In genomic region chr9:64193879-64194278, GRCm38 (mm10) we compare ENCODE assay signal across 27 mouse cellular contexts. TPM values are rescaled to one million over a fixed set of nuclear protein-coding genes. Genes with fewer than 3 reads are reported as not detected.
A peak's percentile ranks its signal among the peaks of the same experiment; 100 is the strongest.
DNase-seq lines count a peak whose midpoint lies in the region; ATAC-seq and TF ChIP-seq lines count a peak whose summit lies in the region.
"Had no signal": no experiment of that assay in that cellular context is flagged by ENCODE, and none has a peak within 500 bp of the region (broad histone marks: within the 10 kb centered on the region; RNA-seq: fewer than 3 reads in every experiment).

No protein-coding gene starts in this region.

- no peak for TF ChIP-seq CTCF in small intestine, adult 2 months (IDR thresholded peaks at IDR 0.05; ENCODE audit: extremely low read depth, insufficient read length, insufficient replicate concordance, low read depth, low read length)

- DNase-seq in adrenal gland, adult (ENCODE audit: inconsistent age in 2 of 2, low spot score in 1 of 2) = peak; percentile 67 to 82
- no peak for DNase-seq in adrenal gland, postnatal 4 days (ENCODE audit: low spot score in 2 of 2)
- DNase-seq in adrenal gland, adult 8-10 months = peak; percentile 40
- DNase-seq in adrenal gland, postnatal 14 days = peak; percentile 22
- no peak for DNase-seq in kidney, adult 9 months
- DNase-seq in lung, postnatal 25 days (ENCODE audit: low spot score) = no peak
- DNase-seq: B cell, adult 2 months; cerebellum, adult 11-12 months; cerebellum, adult 2 months; cerebellum, adult 9-10 months; cerebellum, postnatal 10 days; cerebellum, postnatal 36 days; embryo, embryonic 11 days had no signal

- ATAC-seq in midbrain, embryonic 13.5 days = no peak
- ATAC-seq: activated CD4-positive, CD25-positive, alpha-beta regulatory T cell, adult 4 months; CD4-positive, CD25-positive, alpha-beta regulatory T cell, adult 4 months; forebrain, embryonic 14.5 days; forebrain, embryonic 16.5 days; Patski had no signal

- no peak overlapping the region for H3K4me2 ChIP-seq in midbrain, embryonic 13.5 days (replicated peaks)
- H3K4me2 ChIP-seq: embryonic facial prominence, embryonic 13.5 days; embryonic facial prominence, embryonic 15.5 days; forebrain, embryonic 12.5 days had no signal

- H3K9me3 ChIP-seq in midbrain, embryonic 13.5 days = no peaks in the 10 kb centered on the region
- H3K9me3 ChIP-seq: embryonic facial prominence, embryonic 13.5 days; embryonic facial prominence, embryonic 15.5 days; forebrain, embryonic 10.5 days; forebrain, embryonic 12.5 days; G1E had no signal

- H3K36me3 ChIP-seq in small intestine, adult 2 months (ENCODE audit: control insufficient read depth, insufficient read depth, low read length) = peaks cover 31% of the 10 kb centered on the region
- H3K36me3 ChIP-seq in midbrain, embryonic 13.5 days = peaks cover 40% of the 10 kb centered on the region

- H3K27me3 ChIP-seq in small intestine, adult 2 months (ENCODE audit: control insufficient read depth, insufficient read depth, low read length) = no peaks in the 10 kb centered on the region
- H3K27me3 ChIP-seq in midbrain, embryonic 13.5 days = no peaks in the 10 kb centered on the region
- H3K27me3 ChIP-seq: CH12.LX; embryonic facial prominence, embryonic 13.5 days; embryonic facial prominence, embryonic 15.5 days; forebrain, embryonic 12.5 days; Patski had no signal

- no peak overlapping the region for H3K4me3 ChIP-seq in small intestine, adult 2 months (ENCODE audit: low read depth, low read length)
- H3K4me3 ChIP-seq in midbrain, embryonic 13.5 days (replicated peaks) = no peak overlapping the region
- H3K4me3 ChIP-seq: embryonic facial prominence, embryonic 13.5 days; embryonic facial prominence, embryonic 15.5 days; erythroblast, embryonic 14.5 days; forebrain, embryonic 10.5 days; forebrain, embryonic 12.5 days had no signal

- no peak overlapping the region for H3K9ac ChIP-seq in midbrain, embryonic 13.5 days (replicated peaks)
- H3K9ac ChIP-seq: embryonic facial prominence, embryonic 13.5 days; embryonic facial prominence, embryonic 15.5 days; forebrain, embryonic 12.5 days had no signal

- H3K4me1 ChIP-seq in small intestine, adult 2 months (ENCODE audit: control insufficient read depth, insufficient read depth, insufficient read length, low read length) = peaks cover 13% of the 10 kb centered on the region
- no peaks in the 10 kb centered on the region for H3K4me1 ChIP-seq in midbrain, embryonic 13.5 days (replicated peaks)
- H3K4me1 ChIP-seq: embryonic facial prominence, embryonic 13.5 days; embryonic facial prominence, embryonic 15.5 days; forebrain, embryonic 10.5 days; forebrain, embryonic 12.5 days had no signal

- peak overlapping the region; percentile 46 for H3K27ac ChIP-seq in small intestine, adult 2 months (ENCODE audit: insufficient read depth, low read depth, low read length)
- H3K27ac ChIP-seq in midbrain, embryonic 13.5 days = no peak overlapping the region
- H3K27ac ChIP-seq: embryonic facial prominence, embryonic 13.5 days; embryonic facial prominence, embryonic 15.5 days; forebrain, embryonic 10.5 days; forebrain, embryonic 12.5 days had no signal

- WGBS in small intestine, adult 2 months = 76% methylated on average over 1 of the region's 1 CpGs
- 93% methylated on average over 1 of the region's 1 CpGs for WGBS in midbrain, embryonic 13.5 days

- no peak for TF ChIP-seq POLR2A in small intestine, adult 2 months (IDR thresholded peaks at IDR 0.05; ENCODE audit: low read depth, low read length)

RNA-seq across cellular contexts. Expression of gene Snapc5, which starts 14.8 kb away (rescaled TPM):
- 10 to 100 TPM; 21.6 to 21.8 TPM for total RNA-seq in adrenal gland, postnatal 4 days (2021)
- total RNA-seq in adrenal gland, adult 8-10 months (2022) = 10 to 100 TPM; 22.0 to 28.1 (median 24.7) TPM
- 20.4 and 22.9 TPM in 2 replicates for total RNA-seq in adrenal gland, postnatal 14 days (2021)
- 5.8 and 12.2 TPM in 2 replicates for polyA plus RNA-seq in small intestine, adult 2 months (2012; rRNA removed)
- polyA plus RNA-seq in midbrain, embryonic 13.5 days (2015; fragmentation: Nextera tagmentation; extraction: Ambion mirVana) = 39.2 and 44.9 TPM in 2 replicates

RNA-seq across cellular contexts. Expression of gene Rpl4, which starts 20.7 kb away (rescaled TPM):
- total RNA-seq in adrenal gland, postnatal 4 days (2021) = 1,000 to 10,000 TPM; 1,230 to 1,246 TPM
- total RNA-seq in adrenal gland, adult 8-10 months (2022) = 100 to 1,000 TPM; 875 to 953 (median 912) TPM
- 872 and 1,008 TPM in 2 replicates for total RNA-seq in adrenal gland, postnatal 14 days (2021)
- 122 and 189 TPM in 2 replicates for polyA plus RNA-seq in small intestine, adult 2 months (2012; rRNA removed)
- 668 and 675 TPM in 2 replicates for polyA plus RNA-seq in midbrain, embryonic 13.5 days (2015; fragmentation: Nextera tagmentation; extraction: Ambion mirVana)

RNA-seq across cellular contexts. Expression of gene Zwilch, which starts 21.0 kb away (rescaled TPM):
- total RNA-seq in adrenal gland, postnatal 4 days (2021) = 10 to 100 TPM; 19.2 to 19.9 TPM
- 10 to 100 TPM in 1 of 4 experiments, 1 to 10 TPM in 3; 3.5 to 10.2 (median 6.3) TPM for total RNA-seq in adrenal gland, adult 8-10 months (2022)
- total RNA-seq in adrenal gland, postnatal 14 days (2021) = 6.3 and 7.0 TPM in 2 replicates
- 0.70 and 1.9 TPM in 2 replicates for polyA plus RNA-seq in small intestine, adult 2 months (2012; rRNA removed)
- polyA plus RNA-seq in midbrain, embryonic 13.5 days (2015; fragmentation: Nextera tagmentation; extraction: Ambion mirVana) = 9.3 and 10.9 TPM in 2 replicates

RNA-seq across cellular contexts. Expression of gene Uchl4, which starts 41.1 kb away (rescaled TPM):
- total RNA-seq in adrenal gland, postnatal 4 days (2021) = 1 to 10 TPM; 2.0 to 2.6 TPM
- total RNA-seq in adrenal gland, adult 8-10 months (2022) = 1 to 10 TPM; 1.5 to 2.7 (median 2.4) TPM
- total RNA-seq in adrenal gland, postnatal 14 days (2021) = 1.5 and 3.0 TPM in 2 replicates
- not detected in 2 replicates for polyA plus RNA-seq in small intestine, adult 2 months (2012; rRNA removed)
- polyA plus RNA-seq in midbrain, embryonic 13.5 days (2015; fragmentation: Nextera tagmentation; extraction: Ambion mirVana) = 2.8 and 3.7 TPM in 2 replicates
- polyA plus RNA-seq: erythroblast, embryonic 14.5 days; G1E had no signal

RNA-seq across cellular contexts. Expression of gene Map2k1, which starts 59.6 kb away (rescaled TPM):
- total RNA-seq in adrenal gland, postnatal 4 days (2021) = 10 to 100 TPM; 49.4 to 54.3 TPM
- 10 to 100 TPM; 83.4 to 93.7 (median 91.9) TPM for total RNA-seq in adrenal gland, adult 8-10 months (2022)
- total RNA-seq in adrenal gland, postnatal 14 days (2021) = 55.4 and 58.9 TPM in 2 replicates
- polyA plus RNA-seq in small intestine, adult 2 months (2012; rRNA removed) = 26.2 and 51.6 TPM in 2 replicates
- polyA plus RNA-seq in midbrain, embryonic 13.5 days (2015; fragmentation: Nextera tagmentation; extraction: Ambion mirVana) = 41.6 and 46.6 TPM in 2 replicates

Comparison
In these comparisons a context has a peak if more than half of its experiments do, and no peak if none do; other contexts are left out.
1. DNase-seq: peak in adrenal gland, adult (2 of 2), adrenal gland, adult 8-10 months (single experiment) and adrenal gland, postnatal 14 days (single experiment); none in adrenal gland, postnatal 4 days (0 of 2), kidney, adult 9 months (single experiment) and lung, postnatal 25 days (single experiment).